Mouse (Mus musculus) embryonic fibroblast, embryonic 13.5 days (primary cell): ENCODE data around the gene Gadd45b. TPM values are rescaled to one million over a fixed set of nuclear protein-coding genes. Genes with fewer than 3 reads are reported as not detected.

Experiments used
- H3K27ac ChIP-seq: 2 replicates; pipeline ENCODE4 v1.5.1; 2012; ENCODE audit warnings: low read length, control low read depth, inconsistent platforms; ENCODE audit not compliant: insufficient read depth
- H3K4me1 ChIP-seq: 2 replicates; pipeline ENCODE4 v1.6.1; 2011; ENCODE audit warnings: low read length; ENCODE audit not compliant: control insufficient read depth, insufficient read depth
- H3K4me3 ChIP-seq: 2 replicates; pipeline ENCODE4 v1.5.1; 2011; ENCODE audit warnings: mild to moderate bottlenecking, control low read depth, low read length; ENCODE audit not compliant: insufficient read depth
- CTCF ChIP-seq: IDR thresholded peaks from 2 replicates; pipeline ENCODE4 v1.5.1; 2011; ENCODE audit warnings: mild to moderate bottlenecking, control low read depth, low read length, moderate library complexity, borderline replicate concordance; ENCODE audit not compliant: insufficient read depth
- POLR2A ChIP-seq: IDR thresholded peaks from 2 replicates; pipeline ENCODE4 v1.6.1; 2011; ENCODE audit warnings: low read depth, mild to moderate bottlenecking, control low read depth, low read length, moderate library complexity
- polyA plus RNA-seq: library from polyadenylated mRNA; stranded (reverse); fragments of >200 nt; gene quantifications from 2 replicates; pipeline ENCODE4 v1.2.4, GENCODE M21; 2011; ENCODE audit warnings: low read depth; ENCODE audit not compliant: missing spikeins, insufficient read length

Gadd45b gene
- 38.3 and 45.7 TPM in 2 replicates for polyA plus RNA-seq

DNA sequence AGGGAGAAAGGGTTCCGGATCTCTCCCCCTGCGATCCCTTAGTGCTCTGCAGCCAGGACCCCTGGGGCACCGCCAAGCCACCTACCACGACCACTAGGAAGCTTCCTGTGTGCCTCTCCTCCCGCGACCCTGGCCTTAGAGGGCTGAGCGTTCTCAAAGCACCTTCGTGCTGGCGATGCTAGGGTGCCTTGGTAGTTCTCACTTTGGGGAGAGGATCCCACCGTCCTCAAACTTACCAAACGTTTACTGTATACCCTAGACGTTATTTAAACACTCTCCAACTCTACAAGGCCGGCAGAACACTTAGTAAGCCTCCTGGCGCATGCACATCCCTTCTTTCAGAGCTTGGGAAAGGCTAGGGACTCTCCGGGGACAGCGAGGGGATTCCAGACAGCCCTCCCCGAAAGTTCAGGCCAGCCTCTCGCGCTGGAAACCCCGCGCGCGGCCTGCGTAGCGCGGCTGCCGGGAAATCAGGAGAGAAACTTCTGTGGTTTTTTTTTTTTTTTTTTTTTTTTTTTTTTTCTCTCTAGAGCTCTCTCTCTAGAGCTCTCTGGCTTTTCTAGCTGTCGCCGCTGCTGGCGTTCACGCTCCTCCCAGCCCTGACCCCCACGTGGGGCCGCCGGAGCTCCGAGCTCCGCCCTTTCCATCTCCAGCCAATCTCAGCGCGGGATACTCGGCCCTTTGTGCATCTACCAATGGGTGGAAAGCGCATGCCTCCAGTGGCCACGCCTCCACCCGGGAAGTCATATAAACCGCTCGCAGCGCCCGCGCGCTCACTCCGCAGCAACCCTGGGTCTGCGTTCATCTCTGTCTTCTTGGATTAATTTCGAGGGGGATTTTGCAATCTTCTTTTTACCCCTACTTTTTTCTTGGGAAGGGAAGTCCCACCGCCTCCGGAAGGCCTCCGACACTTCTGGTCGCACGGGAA lies at the start of gene Gadd45b:
Gadd45b (plus strand) TSS at position 775 of the 928 bp plus-strand sequence.
- H3K4me1 ChIP-seq: peaks cover 4% of the 10 kb centered on the region
- H3K4me3 ChIP-seq: peak within 1 kb of the TSS; percentile 73
- peak within 1 kb of the TSS; percentile 97 for H3K27ac ChIP-seq
- TF ChIP-seq POLR2A (peak; percentile 99), CTCF (no peak)

DNA sequence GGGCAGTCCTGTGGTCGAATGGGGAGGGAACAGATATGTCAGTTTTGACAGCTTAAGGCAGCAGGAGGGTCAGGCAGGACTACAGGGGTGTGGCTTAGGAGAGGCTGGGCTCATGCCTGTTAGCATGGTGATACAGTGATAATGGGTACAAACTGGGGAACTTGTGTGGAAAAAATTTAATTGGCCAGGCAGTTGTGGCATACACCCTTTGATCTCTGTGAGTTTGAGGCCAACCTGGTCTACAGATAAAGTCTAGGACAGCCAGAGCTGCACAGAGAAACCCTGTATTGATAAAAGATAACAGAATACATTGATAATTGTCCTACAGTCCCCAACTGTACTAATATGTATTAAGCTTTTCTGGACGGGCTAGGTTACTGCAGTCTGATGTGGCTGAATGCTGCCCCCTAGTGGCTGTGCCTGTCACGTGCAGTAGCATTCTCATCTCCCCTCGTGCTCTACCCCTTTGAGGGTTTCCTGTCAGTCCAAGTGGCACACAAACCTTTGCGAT lies 49.7 kb upstream of the Gadd45b start:
- Histone ChIP-seq H3K27ac (no peak overlapping the region), H3K4me1 (no peaks in the 10 kb centered on the region), H3K4me3 (no peak overlapping the region)
- TF ChIP-seq CTCF (peak; percentile 97), POLR2A (no peak)

- no peak for TF ChIP-seq CTCF
- TF ChIP-seq POLR2A: no peak
- H3K4me1 ChIP-seq: no peaks in the 10 kb centered on the region
- H3K27ac ChIP-seq: no peak overlapping the region
- H3K4me3 ChIP-seq: no peak overlapping the region
Measured at GRCm38 (mm10) chr10:80880901-80881300, 49.0 kb upstream of the Gadd45b start.

DNA sequence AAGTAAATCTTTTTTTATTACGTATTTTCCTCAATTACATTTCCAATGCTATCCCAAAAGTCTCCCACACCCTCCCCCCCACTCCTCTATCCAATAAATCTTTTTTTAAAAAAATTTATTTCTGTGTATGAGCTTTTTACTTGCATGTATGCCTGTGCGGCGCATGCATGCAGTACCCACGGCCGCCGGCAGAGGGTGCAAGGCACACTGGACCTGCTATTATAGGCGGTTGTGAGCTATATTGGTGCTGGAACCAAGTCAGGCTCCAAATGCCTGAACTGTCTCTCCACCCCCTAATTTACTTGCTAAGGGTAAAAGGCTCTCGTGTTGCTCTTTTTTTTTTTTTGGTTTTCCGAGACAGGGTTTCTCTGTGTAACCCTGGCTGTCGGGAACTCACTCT lies 48.6 kb upstream of the Gadd45b start:
- H3K4me3 ChIP-seq: no peak overlapping the region
- no peaks in the 10 kb centered on the region for H3K4me1 ChIP-seq
- no peak for TF ChIP-seq POLR2A
- TF ChIP-seq CTCF: peak; percentile 93
- no peak overlapping the region for H3K27ac ChIP-seq

GRCm38 (mm10) chr10:80887181-80887580 lies 42.7 kb upstream of the Gadd45b start:
- Histone ChIP-seq H3K4me3 (no peak overlapping the region), H3K27ac (no peak overlapping the region), H3K4me1 (no peaks in the 10 kb centered on the region)
- TF ChIP-seq CTCF: no peak
- TF ChIP-seq POLR2A: no peak

DNA sequence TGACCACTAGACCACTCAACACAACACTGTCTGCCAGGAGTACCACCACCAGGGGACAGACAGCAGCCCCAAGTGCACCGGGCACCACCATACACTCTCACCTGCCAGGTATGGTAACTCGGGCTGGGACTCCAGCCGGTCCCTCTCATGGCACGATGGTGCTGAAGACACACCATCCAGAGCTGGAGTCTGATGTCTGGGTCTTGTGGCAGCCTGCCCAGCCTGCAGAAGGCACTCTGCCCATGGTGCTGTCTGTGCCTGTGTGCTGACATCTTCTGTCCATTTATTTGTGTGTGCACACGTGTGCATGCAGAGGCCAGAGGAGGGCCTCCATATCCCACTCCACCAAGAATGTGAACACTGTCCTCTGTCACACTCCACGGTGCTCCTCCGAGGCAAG lies 34.8 kb upstream of the Gadd45b start:
- no peak overlapping the region for H3K27ac ChIP-seq
- 0 out of 2 replicates have a peak, but pooled peaks cover 3% of the 10 kb centered on the region for H3K4me1 ChIP-seq
- TF ChIP-seq CTCF: no peak
- no peak for TF ChIP-seq POLR2A
- no peak overlapping the region for H3K4me3 ChIP-seq

GRCm38 (mm10) chr10:80895697-80896096 lies 34.2 kb upstream of the Gadd45b start:
- no peak for TF ChIP-seq POLR2A
- no peak for TF ChIP-seq CTCF
- Histone ChIP-seq H3K4me1 (0 out of 2 replicates have a peak, but pooled peaks cover 3% of the 10 kb centered on the region), H3K4me3 (no peak overlapping the region), H3K27ac (no peak overlapping the region)

GRCm38 (mm10) chr10:80896581-80897485 lies 33.0 kb upstream of the Gadd45b start:
- Histone ChIP-seq H3K27ac (no peak overlapping the region), H3K4me1 (0 out of 2 replicates have a peak, but pooled peaks cover 3% of the 10 kb centered on the region), H3K4me3 (no peak overlapping the region)
- TF ChIP-seq CTCF: no peak
- no peak for TF ChIP-seq POLR2A

- H3K4me1 ChIP-seq: 0 out of 2 replicates have a peak, but pooled peaks cover 3% of the 10 kb centered on the region
- no peak overlapping the region for H3K4me3 ChIP-seq
- TF ChIP-seq POLR2A: peak; percentile 44
- TF ChIP-seq CTCF: no peak
- H3K27ac ChIP-seq: no peak overlapping the region
Measured at GRCm38 (mm10) chr10:80897861-80898510, 31.9 kb upstream of the Gadd45b start.
